Mouse (Mus musculus): ENCODE results near the gene Krt36.

Krt36 gene

GRCm38 (mm10) chr11:100087861-100088260 is 17.6 kb downstream of the Krt36 start, which contains the start of gene Krt32:
TSS of gene Krt32 (minus strand) at chr11:100088226.
- DNase-seq, result no peak

- DNase-seq, result no peak
These were observed 31.6 kb downstream of the Krt36 start for GRCm38 (mm10) chr11:100073873-100074272.

- DNase-seq, result no peak
These were observed 38.0 kb downstream of the Krt36 start for GRCm38 (mm10) chr11:100067293-100068036.

- peak in 1 of 2 experiments; percentile 13 for DNase-seq
These were observed 39.0 kb downstream of the Krt36 start for GRCm38 (mm10) chr11:100066236-100067010.

GRCm38 (mm10) chr11:100058875-100059274 is 46.6 kb downstream of the Krt36 start:
- DNase-seq, result no peak

GRCm38 (mm10) chr11:100055686-100056655 is 49.5 kb downstream of the Krt36 start:
- DNase-seq, result no peak

Measured in cerebellum, adult 18-20 months (tissue).